In the genomic region with DNA sequence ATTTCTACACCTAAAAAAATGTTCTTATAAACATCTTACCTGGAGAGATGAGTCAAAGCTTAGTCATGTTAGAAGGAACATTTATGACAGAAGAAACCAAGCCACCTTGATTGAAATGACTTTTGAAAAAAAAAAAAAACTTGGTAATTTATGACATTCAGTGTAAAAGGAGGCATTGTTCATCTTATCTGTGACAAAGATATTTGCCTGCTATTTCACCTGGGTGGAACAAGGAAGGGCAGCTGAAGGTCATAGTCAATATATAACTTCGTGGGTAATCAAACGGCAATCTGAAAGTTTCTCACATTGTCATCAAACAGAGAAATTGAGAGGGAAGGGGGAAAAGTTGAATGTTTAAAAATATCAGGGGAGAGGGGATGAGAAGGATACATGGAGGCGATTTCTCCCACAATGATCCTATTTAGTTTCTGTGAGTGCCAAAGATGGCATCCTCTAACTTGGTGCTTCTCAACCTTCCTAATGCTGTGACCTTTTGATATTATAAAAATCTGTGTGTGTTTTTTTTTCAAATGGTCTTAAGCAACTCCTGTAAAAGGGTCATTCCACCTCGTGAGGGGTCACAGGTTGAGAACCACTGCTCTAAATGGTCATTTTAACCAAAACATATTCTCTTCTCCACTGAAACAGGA, we compare ENCODE assay signal across 26 mouse cellular contexts.
"Had no signal": no experiment of that assay in that cellular context is flagged by ENCODE, and none has a peak within 500 bp of the region (broad histone marks: within the 10 kb centered on the region; RNA-seq: fewer than 3 reads in every experiment).

No protein-coding gene starts in this region.

- H3K27me3 ChIP-seq: heart, embryonic 12.5 days; hindbrain, embryonic 12.5 days; limb, embryonic 12.5 days; liver, embryonic 13.5 days; liver, embryonic 15.5 days had no signal

- H3K4me3 ChIP-seq: gastrocnemius, adult 2 months; heart, embryonic 10.5 days; heart, embryonic 12.5 days; hindbrain, embryonic 10.5 days; hindbrain, embryonic 12.5 days; left cerebral cortex, adult 2 months; limb, embryonic 10.5 days; limb, embryonic 12.5 days; liver, embryonic 13.5 days; liver, embryonic 15.5 days had no signal

- H3K9me3 ChIP-seq: heart, embryonic 10.5 days; heart, embryonic 12.5 days; hindbrain, embryonic 10.5 days; hindbrain, embryonic 12.5 days; limb, embryonic 10.5 days; limb, embryonic 12.5 days; liver, embryonic 13.5 days; liver, embryonic 15.5 days had no signal

- ATAC-seq: hindbrain, embryonic 16.5 days; inflammation-experienced regulatory T-cells, adult 6 months had no signal

- H3K36me3 ChIP-seq: hindbrain, embryonic 10.5 days; hindbrain, embryonic 12.5 days; limb, embryonic 10.5 days; limb, embryonic 12.5 days; liver, embryonic 13.5 days; liver, embryonic 15.5 days had no signal

- H3K4me1 ChIP-seq: heart, embryonic 10.5 days; heart, embryonic 12.5 days; hindbrain, embryonic 10.5 days; hindbrain, embryonic 12.5 days; limb, embryonic 10.5 days; limb, embryonic 12.5 days; liver, embryonic 13.5 days; liver, embryonic 15.5 days had no signal

- H3K9ac ChIP-seq: heart, embryonic 12.5 days; hindbrain, embryonic 12.5 days; hindbrain, embryonic 14.5 days; limb, embryonic 12.5 days; liver, embryonic 13.5 days; liver, embryonic 15.5 days had no signal

- H3K4me2 ChIP-seq: heart, embryonic 12.5 days; hindbrain, embryonic 12.5 days; hindbrain, embryonic 14.5 days; limb, embryonic 12.5 days; liver, embryonic 11.5 days; liver, embryonic 13.5 days; liver, embryonic 15.5 days had no signal

- H3K27ac ChIP-seq: gastrocnemius, adult 2 months; heart, embryonic 10.5 days; hindbrain, embryonic 10.5 days; hindbrain, embryonic 12.5 days; hindbrain, embryonic 14.5 days; left cerebral cortex, adult 2 months; limb, embryonic 10.5 days; limb, embryonic 12.5 days; liver, embryonic 13.5 days; liver, embryonic 15.5 days had no signal

- DNase-seq: gastrocnemius, adult 2 months; gastrocnemius, postnatal 10 days; gastrocnemius, postnatal 25 days; heart, adult 18-20 months; heart, postnatal 10 days; heart, postnatal 4 days; kidney, adult 18-20 months; kidney, adult 8-10 months; kidney, postnatal 10 days; kidney, postnatal 25 days; kidney, postnatal 4 days; layer of hippocampus, adult 9-11 months; liver; liver, embryonic 13.5 days had no signal
